In the genomic region with DNA sequence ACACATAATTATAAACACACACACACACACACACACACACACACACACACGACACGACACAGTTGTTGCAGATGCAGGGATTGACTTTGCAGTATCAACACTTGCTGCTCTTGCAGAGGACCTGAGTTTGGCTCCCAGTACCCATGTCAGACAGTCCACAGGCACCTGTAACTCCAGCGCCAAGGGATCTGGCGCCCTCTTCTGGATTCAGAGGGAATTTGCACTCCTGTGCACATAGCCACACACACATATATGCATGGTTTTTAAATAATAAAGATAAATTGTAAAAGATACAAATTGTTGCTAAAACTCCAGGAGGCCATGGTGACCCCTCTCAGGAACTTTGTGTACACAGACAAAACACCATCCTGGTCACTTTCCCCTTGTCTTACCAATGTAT, we compare ENCODE assay signal across 20 mouse cellular contexts. TPM values are rescaled to one million over a fixed set of nuclear protein-coding genes. Genes with fewer than 3 reads are reported as not detected.
DNase-seq lines count a peak whose midpoint lies in the region; ATAC-seq and TF ChIP-seq lines count a peak whose summit lies in the region.
"Had no signal": no experiment of that assay in that cellular context is flagged by ENCODE, and none has a peak within 500 bp of the region (broad histone marks: within the 10 kb centered on the region; RNA-seq: fewer than 3 reads in every experiment).

No protein-coding gene starts in this region.

- H3K27ac ChIP-seq in kidney, postnatal 0 days, result no peak overlapping the region
- H3K27ac ChIP-seq in kidney, embryonic 15.5 days, result no peak overlapping the region
- H3K27ac ChIP-seq in bone marrow, adult 2 months (ENCODE audit: control insufficient read depth, insufficient read depth, low read depth, low read length, poor library complexity), result no peak overlapping the region
- no peak overlapping the region for H3K27ac ChIP-seq in midbrain, embryonic 10.5 days (replicated peaks)

- TF ChIP-seq POLR2A in bone marrow, adult 2 months (IDR thresholded peaks at IDR 0.05; ENCODE audit: borderline replicate concordance, control insufficient read depth, low read depth, low read length), result no peak

- H3K27me3 ChIP-seq in kidney, postnatal 0 days (ENCODE audit: insufficient read depth, low read length), result no peaks in the 10 kb centered on the region
- H3K27me3 ChIP-seq in kidney, embryonic 15.5 days, result peaks cover 24% of the 10 kb centered on the region; the same call in 1 of the 2 replicates
- H3K27me3 ChIP-seq in midbrain, embryonic 10.5 days (ENCODE audit: low read depth, poor library complexity, severe bottlenecking), result peaks cover 67% of the 10 kb centered on the region

- ATAC-seq in kidney, postnatal 0 days (replicated peaks; ENCODE audit: low FRiP score, low read depth), result no peak
- no peak for ATAC-seq in kidney, embryonic 15.5 days (replicated peaks; ENCODE audit: low FRiP score)
- ATAC-seq: hindbrain, embryonic 16.5 days had no signal

- TF ChIP-seq CTCF in kidney, postnatal 0 days (IDR thresholded peaks at IDR 0.05; ENCODE audit: low read depth), result peak; percentile 39; the same call in 1 of the 2 replicates
- TF ChIP-seq CTCF in bone marrow, adult 2 months (IDR thresholded peaks at IDR 0.05; ENCODE audit: control insufficient read depth, insufficient read depth, low read length), result peak; percentile 36

- H3K36me3 ChIP-seq in kidney, postnatal 0 days (ENCODE audit: insufficient read depth, low read length), result no peaks in the 10 kb centered on the region
- H3K36me3 ChIP-seq in kidney, embryonic 15.5 days, result no peaks in the 10 kb centered on the region
- no peaks in the 10 kb centered on the region for H3K36me3 ChIP-seq in midbrain, embryonic 10.5 days

- no peak overlapping the region for H3K4me2 ChIP-seq in kidney, postnatal 0 days (ENCODE audit: low read length)
- no peak overlapping the region for H3K4me2 ChIP-seq in kidney, embryonic 15.5 days

- WGBS in kidney, postnatal 0 days, result 69% methylated on average over 4 of the region's 4 CpGs
- WGBS in kidney, embryonic 15.5 days, result 64% methylated on average over 4 of the region's 4 CpGs
- 66% methylated on average over 4 of the region's 4 CpGs for WGBS in bone marrow, adult 2 months
- 60% methylated on average over 4 of the region's 4 CpGs for WGBS in midbrain, embryonic 10.5 days

- no peak overlapping the region for H3K9ac ChIP-seq in kidney, postnatal 0 days (ENCODE audit: low read depth, low read length)
- no peak overlapping the region for H3K9ac ChIP-seq in kidney, embryonic 15.5 days

- no peaks in the 10 kb centered on the region for H3K9me3 ChIP-seq in kidney, postnatal 0 days (replicated peaks; ENCODE audit: low read length)
- H3K9me3 ChIP-seq in kidney, embryonic 15.5 days (replicated peaks), result no peaks in the 10 kb centered on the region
- H3K9me3 ChIP-seq in midbrain, embryonic 10.5 days (replicated peaks), result no peaks in the 10 kb centered on the region

- no peak overlapping the region for H3K4me3 ChIP-seq in kidney, postnatal 0 days (replicated peaks; ENCODE audit: low read depth, low read length)
- H3K4me3 ChIP-seq in kidney, embryonic 15.5 days (replicated peaks), result no peak overlapping the region
- no peak overlapping the region for H3K4me3 ChIP-seq in bone marrow, adult 2 months (replicated peaks; ENCODE audit: control insufficient read depth, low read depth, low read length)
- H3K4me3 ChIP-seq in midbrain, embryonic 10.5 days, result no peak overlapping the region
- H3K4me3 ChIP-seq: erythroblast, embryonic 14.5 days; megakaryocyte, embryonic 14.5 days; myocyte had no signal

- DNase-seq in kidney, postnatal 0 days (ENCODE audit: low spot score), result no peak
- DNase-seq in 3T3-L1 (ENCODE audit: low read depth, low spot score) (peak; percentile 9), A20 (ENCODE audit: low read depth, low spot score) (peak; percentile 39)
- DNase-seq in adrenal gland, adult 2 months, result no peak
- DNase-seq in midbrain, embryonic 10.5 days (ENCODE audit: low spot score), result no peak
- DNase-seq: cerebellum, adult 9-11 months; kidney, postnatal 14 days; lung, adult 18-20 months; thymus, adult 2 months had no signal

- H3K4me1 ChIP-seq in kidney, postnatal 0 days (replicated peaks; ENCODE audit: insufficient read depth, low read length), result 0 out of 2 replicates have a peak, but pooled peaks cover 2% of the 10 kb centered on the region
- peaks cover 13% of the 10 kb centered on the region for H3K4me1 ChIP-seq in kidney, embryonic 15.5 days
- no peaks in the 10 kb centered on the region for H3K4me1 ChIP-seq in bone marrow, adult 2 months (ENCODE audit: control insufficient read depth, insufficient read depth, low read length)
- peaks cover 17% of the 10 kb centered on the region for H3K4me1 ChIP-seq in midbrain, embryonic 10.5 days

RNA-seq across cellular contexts. Expression of gene Trmo, which starts 20.2 kb away (rescaled TPM):
- 9.6 and 10.1 TPM in 2 replicates for polyA plus RNA-seq in kidney, postnatal 0 days (2015; fragmentation: Nextera tagmentation; extraction: Ambion mirVana)
- polyA plus RNA-seq in kidney, embryonic 15.5 days (2015; fragmentation: Nextera tagmentation; extraction: Ambion mirVana), result 9.7 and 11.1 TPM in 2 replicates
- 20.7 and 27.0 TPM in 2 replicates for polyA plus RNA-seq in bone marrow, adult 2 months (2011; ENCODE audit: insufficient read depth, insufficient read length, low replicate concordance, missing spikeins)
- 1 to 10 TPM; 4.8 to 7.1 TPM for total RNA-seq in adrenal gland, adult 2 months (2021)
- polyA plus RNA-seq in adrenal gland, adult 2 months (2012; rRNA removed), result 2.5 and 4.3 TPM in 2 replicates
- 10.7 and 12.9 TPM in 2 replicates for polyA plus RNA-seq in midbrain, embryonic 10.5 days (2016; fragmentation: Nextera tagmentation; extraction: Ambion mirVana)

RNA-seq across cellular contexts. Expression of gene Foxe1, which starts 25.7 kb away (rescaled TPM):
- not detected in 2 replicates for polyA plus RNA-seq in kidney, postnatal 0 days (2015; fragmentation: Nextera tagmentation; extraction: Ambion mirVana)
- not detected in 2 replicates for polyA plus RNA-seq in kidney, embryonic 15.5 days (2015; fragmentation: Nextera tagmentation; extraction: Ambion mirVana)
- polyA plus RNA-seq in bone marrow, adult 2 months (2011; ENCODE audit: insufficient read depth, insufficient read length, low replicate concordance, missing spikeins), result not detected in 2 replicates
- total RNA-seq in adrenal gland, adult 2 months (2021), result not detected
- polyA plus RNA-seq in adrenal gland, adult 2 months (2012; rRNA removed), result 0.42 and 0.44 TPM in 2 replicates
- polyA plus RNA-seq in midbrain, embryonic 10.5 days (2016; fragmentation: Nextera tagmentation; extraction: Ambion mirVana), result 0.07 TPM in 1 of 2 replicates, not detected in the other
- total RNA-seq: layer of hippocampus, postnatal 14 days; left cerebral cortex, postnatal 36 days had no signal
- polyA plus RNA-seq: erythroblast, embryonic 14.5 days; gonadal fat pad, adult 2 months; heart, embryonic 16.5 days; hindbrain, embryonic 16.5 days; myocyte had no signal

RNA-seq across cellular contexts. Expression of gene Hemgn, which starts 44.2 kb away (rescaled TPM):
- polyA plus RNA-seq in kidney, postnatal 0 days (2015; fragmentation: Nextera tagmentation; extraction: Ambion mirVana), result 0.11 and 0.15 TPM in 2 replicates
- 3.3 and 7.1 TPM in 2 replicates for polyA plus RNA-seq in kidney, embryonic 15.5 days (2015; fragmentation: Nextera tagmentation; extraction: Ambion mirVana)
- 152 and 243 TPM in 2 replicates for polyA plus RNA-seq in bone marrow, adult 2 months (2011; ENCODE audit: insufficient read depth, insufficient read length, low replicate concordance, missing spikeins)
- total RNA-seq in adrenal gland, adult 2 months (2021), result not detected
- polyA plus RNA-seq in adrenal gland, adult 2 months (2012; rRNA removed), result not detected in 2 replicates
- 13.4 and 14.5 TPM in 2 replicates for polyA plus RNA-seq in midbrain, embryonic 10.5 days (2016; fragmentation: Nextera tagmentation; extraction: Ambion mirVana)
- total RNA-seq: ES-E14; layer of hippocampus, postnatal 14 days; left cerebral cortex, postnatal 36 days had no signal
- polyA plus RNA-seq: myocyte had no signal

Comparison
In these comparisons a context has a peak if more than half of its experiments do, and no peak if none do; other contexts are left out.
1. DNase-seq: peak in 3T3-L1 (single experiment) and A20 (single experiment); none in kidney, postnatal 0 days (single experiment), adrenal gland, adult 2 months (single experiment) and midbrain, embryonic 10.5 days (single experiment).